Mouse (Mus musculus) common myeloid progenitor, adult 5-6 weeks (primary cell): ENCODE data around the gene Lgals2. TPM values are rescaled to one million over a fixed set of nuclear protein-coding genes. Genes with fewer than 3 reads are reported as not detected.

Source experiments
- ATAC-seq: replicated peaks from 2 replicates; pipeline ENCODE4 v1.8.0; 2016; ENCODE audit warnings: low read depth, mild to moderate bottlenecking, moderate TSS enrichment, inconsistent platforms; ENCODE audit not compliant: poor library complexity, severe bottlenecking
- total RNA-seq: library from RNA; stranded (forward); fragments of 200-1000, 187-1606 nt; gene quantifications from 2 replicates; pipeline ENCODE4 v1.2.3, GENCODE M21; 2017

The Lgals2 gene
- total RNA-seq, 1 experiment from 2014 or later = not detected

- ATAC-seq = no peak
These were observed 9.5 kb downstream of the Lgals2 start for GRCm38 (mm10) chr15:78845867-78846266.

GRCm38 (mm10) chr15:78845321-78845720 is 10.0 kb downstream of the Lgals2 start:
- ATAC-seq = no peak

- no peak for ATAC-seq
These were observed 10.5 kb downstream of the Lgals2 start for GRCm38 (mm10) chr15:78844791-78845190.

- ATAC-seq = peak; percentile 66
These were observed 11.5 kb downstream of the Lgals2 start for GRCm38 (mm10) chr15:78843581-78844469.

- 0 out of 2 replicates have a peak, but pooled peaks have one; percentile 13 for ATAC-seq
These were observed 12.8 kb downstream of the Lgals2 start, which contains the start of gene Cdc42ep1 for GRCm38 (mm10) chr15:78842371-78843163. Gene Cdc42ep1, plus strand, starts transcription at chr15:78842624.

GRCm38 (mm10) chr15:78841161-78841790 is 14.1 kb downstream of the Lgals2 start:
- ATAC-seq = no peak

GRCm38 (mm10) chr15:78840751-78841150 is 14.6 kb downstream of the Lgals2 start:
- ATAC-seq = no peak

GRCm38 (mm10) chr15:78840241-78840640 is 15.1 kb downstream of the Lgals2 start:
- no peak for ATAC-seq

GRCm38 (mm10) chr15:78839744-78840143 is 15.6 kb downstream of the Lgals2 start:
- ATAC-seq = no peak

GRCm38 (mm10) chr15:78836086-78836621 is 19.2 kb downstream of the Lgals2 start:
- no peak for ATAC-seq

- ATAC-seq = peak; percentile 87
These were observed 19.9 kb downstream of the Lgals2 start for GRCm38 (mm10) chr15:78835200-78836085.

- ATAC-seq = no peak
These were observed 20.9 kb downstream of the Lgals2 start for GRCm38 (mm10) chr15:78834233-78835005.

- no peak for ATAC-seq
These were observed 21.7 kb downstream of the Lgals2 start for GRCm38 (mm10) chr15:78833582-78833981.

GRCm38 (mm10) chr15:78832701-78833123 is 22.6 kb downstream of the Lgals2 start:
- ATAC-seq = no peak

- no peak for ATAC-seq
These were observed 23.3 kb downstream of the Lgals2 start for GRCm38 (mm10) chr15:78831720-78832657.

GRCm38 (mm10) chr15:78830742-78831719 is 24.3 kb downstream of the Lgals2 start:
- ATAC-seq = no peak
